Mouse (Mus musculus) lung, adult 2 months (tissue): ENCODE measurements around the gene Panx1. TPM values are rescaled to one million over a fixed set of nuclear protein-coding genes. Genes with fewer than 3 reads are reported as not detected.

Experiments
- DNase-seq: peaks from one replicate; pipeline ENCODE4 v3.0.0; 2022
- H3K4me1 ChIP-seq: fragments of 200-500 bp; 2 replicates; pipeline ENCODE4 v1.6.1; 2011; ENCODE audit warnings: low read length; ENCODE audit not compliant: control insufficient read depth, insufficient read depth
- H3K4me3 ChIP-seq: fragments of 200-500 bp; replicated peaks from 2 replicates; pipeline ENCODE3; 2011; ENCODE audit warnings: low read depth, mild to moderate bottlenecking, control low read depth, low read length; ENCODE audit errors: extremely low read depth
- CTCF ChIP-seq: fragments of 200-500 bp; IDR thresholded peaks from 2 replicates; pipeline ENCODE4 v1.5.1; 2011; ENCODE audit warnings: mild to moderate bottlenecking, low read length, control low read depth; ENCODE audit not compliant: insufficient read depth
- POLR2A ChIP-seq: fragments of 200-500 bp; IDR thresholded peaks from 2 replicates; pipeline ENCODE4 v1.6.1; 2011; ENCODE audit warnings: low read depth, mild to moderate bottlenecking, control low read depth, low read length, borderline replicate concordance; ENCODE audit errors: extremely low read depth
- whole genome bisulfite sequencing: fragments of 180-500 bp; shearing (Covaris S2); methylation state at CpG from one replicate; pipeline ENCODE4 v1.1.7; 2018; 5-methylcytosine and 5-hydroxymethylcytosine counted together
- polyA plus RNA-seq: library from polyadenylated mRNA; depleted of rRNA; stranded (reverse); fragments of >200 nt; gene quantifications from 2 replicates; pipeline ENCODE4 v1.2.3, GENCODE M21; 2012; rRNA removed

The Panx1 gene
- polyA plus RNA-seq, 1 experiment, result 21.9 TPM

GRCm38 (mm10) chr9:14974251-14975232 lies 70.7 kb downstream of the Panx1 start:
- DNase-seq, result no peak
- H3K4me3 ChIP-seq, result no peak overlapping the region
- no peaks in the 10 kb centered on the region for H3K4me1 ChIP-seq
- WGBS, result 64% methylated on average over 6 of the region's 6 CpGs
- TF ChIP-seq CTCF (no peak), POLR2A (no peak)

- WGBS, result 76% methylated on average over 7 of the region's 7 CpGs
- DNase-seq, result no peak
- no peak for TF ChIP-seq POLR2A
- TF ChIP-seq CTCF, result no peak
- Histone ChIP-seq H3K4me1 (no peaks in the 10 kb centered on the region), H3K4me3 (no peak overlapping the region)
Measured at GRCm38 (mm10) chr9:14973762-14974161, 71.5 kb downstream of the Panx1 start.

GRCm38 (mm10) chr9:14970805-14971525 lies 74.3 kb downstream of the Panx1 start:
- no peak for DNase-seq
- no peak for TF ChIP-seq POLR2A
- TF ChIP-seq CTCF, result no peak
- Histone ChIP-seq H3K4me1 (no peaks in the 10 kb centered on the region), H3K4me3 (no peak overlapping the region)
- WGBS, result 80% methylated on average over 3 of the region's 3 CpGs

GRCm38 (mm10) chr9:14970211-14970610 lies 75.1 kb downstream of the Panx1 start:
- DNase-seq, result no peak
- H3K4me1 ChIP-seq, result no peaks in the 10 kb centered on the region
- TF ChIP-seq CTCF (no peak), POLR2A (no peak)
- H3K4me3 ChIP-seq, result no peak overlapping the region
- WGBS, result 35% methylated on average over 4 of the region's 4 CpGs

GRCm38 (mm10) chr9:14967598-14967997 lies 77.7 kb downstream of the Panx1 start:
- no peak overlapping the region for H3K4me3 ChIP-seq
- H3K4me1 ChIP-seq, result no peaks in the 10 kb centered on the region
- TF ChIP-seq CTCF, result no peak
- no peak for TF ChIP-seq POLR2A
- WGBS, result 89% methylated on average over 1 of the region's 1 CpGs
- no peak for DNase-seq

- TF ChIP-seq POLR2A, result no peak
- TF ChIP-seq CTCF, result no peak
- Histone ChIP-seq H3K4me3 (no peak overlapping the region), H3K4me1 (no peaks in the 10 kb centered on the region)
- no peak for DNase-seq
- WGBS, result 31% methylated on average over 4 of the region's 4 CpGs
Measured at GRCm38 (mm10) chr9:14966787-14967186, 78.5 kb downstream of the Panx1 start.

GRCm38 (mm10) chr9:14965368-14965767 lies 79.9 kb downstream of the Panx1 start:
- TF ChIP-seq CTCF, result no peak
- TF ChIP-seq POLR2A, result no peak
- Histone ChIP-seq H3K4me3 (no peak overlapping the region), H3K4me1 (no peaks in the 10 kb centered on the region)
- no peak for DNase-seq

- 73% methylated on average over 1 of the region's 1 CpGs for WGBS
- Histone ChIP-seq H3K4me1 (no peaks in the 10 kb centered on the region), H3K4me3 (no peak overlapping the region)
- TF ChIP-seq CTCF (no peak), POLR2A (no peak)
- DNase-seq, result no peak
Measured at GRCm38 (mm10) chr9:14962769-14963168, 82.5 kb downstream of the Panx1 start.

- 57% methylated on average over 1 of the region's 1 CpGs for WGBS
- Histone ChIP-seq H3K4me1 (no peaks in the 10 kb centered on the region), H3K4me3 (no peak overlapping the region)
- no peak for TF ChIP-seq POLR2A
- no peak for TF ChIP-seq CTCF
- DNase-seq, result no peak
Measured at GRCm38 (mm10) chr9:14954659-14955058, 90.6 kb downstream of the Panx1 start.

Other genes with a start within 250 kb of the Panx1 start
- gene Gpr83, start 185.3 kb downstream of the Panx1 start, polyA plus RNA-seq, result 0.27 and 0.32 TPM in 2 replicates
- 1.5 TPM in 2 replicates for gene Izumo1r, start 141.5 kb downstream of the Panx1 start, polyA plus RNA-seq
- 0.03 and 0.36 TPM in 2 replicates for gene Hephl1, start 66.6 kb upstream of the Panx1 start, polyA plus RNA-seq
- 1.4 and 2.1 TPM in 2 replicates for gene Vstm5, start 193.6 kb upstream of the Panx1 start, polyA plus RNA-seq
- gene Med17, start 234.5 kb upstream of the Panx1 start, polyA plus RNA-seq, result 24.6 and 25.3 TPM in 2 replicates